In the genomic region with DNA sequence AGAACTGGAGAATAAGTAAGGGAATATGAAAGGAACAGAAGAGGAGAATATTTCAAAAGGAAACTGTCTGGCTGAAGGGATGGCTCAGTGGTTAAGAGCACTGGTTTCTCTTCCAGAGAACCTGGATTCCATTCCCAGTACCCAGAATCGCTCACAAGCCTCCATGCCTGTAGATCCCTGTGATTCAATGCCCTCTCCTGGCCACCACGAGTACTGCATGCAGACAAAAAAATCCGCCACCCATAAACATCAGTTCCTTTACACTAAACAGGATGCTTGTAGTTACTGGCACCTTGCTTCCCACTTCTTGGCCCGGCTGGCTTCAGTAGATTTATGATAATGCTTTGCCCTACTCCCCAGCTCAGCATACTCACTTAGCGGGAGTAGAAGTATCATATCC, we compare ENCODE assay signal across 9 mouse cellular contexts.
DNase-seq lines count a peak whose midpoint lies in the region; ATAC-seq and TF ChIP-seq lines count a peak whose summit lies in the region.
"Had no signal": no experiment of that assay in that cellular context is flagged by ENCODE, and none has a peak within 500 bp of the region (broad histone marks: within the 10 kb centered on the region; RNA-seq: fewer than 3 reads in every experiment).

No protein-coding gene starts in this region.

- no peak for TF ChIP-seq POLR2A in small intestine, adult 2 months (IDR thresholded peaks at IDR 0.05; ENCODE audit: low read depth, low read length)

- no peak overlapping the region for H3K27ac ChIP-seq in hindbrain, postnatal 0 days
- no peak overlapping the region for H3K27ac ChIP-seq in hindbrain, embryonic 13.5 days
- no peak overlapping the region for H3K27ac ChIP-seq in small intestine, adult 2 months (ENCODE audit: insufficient read depth, low read depth, low read length)
- H3K27ac ChIP-seq in forebrain, embryonic 13.5 days = no peak overlapping the region
- H3K27ac ChIP-seq: midbrain, embryonic 12.5 days had no signal

- no peak overlapping the region for H3K4me2 ChIP-seq in hindbrain, postnatal 0 days (ENCODE audit: low read depth, low read length)
- H3K4me2 ChIP-seq in hindbrain, embryonic 13.5 days = no peak overlapping the region
- no peak overlapping the region for H3K4me2 ChIP-seq in forebrain, embryonic 13.5 days
- H3K4me2 ChIP-seq: midbrain, embryonic 12.5 days had no signal

- no peaks in the 10 kb centered on the region for H3K9me3 ChIP-seq in hindbrain, postnatal 0 days (ENCODE audit: low read length)
- no peaks in the 10 kb centered on the region for H3K9me3 ChIP-seq in hindbrain, embryonic 13.5 days
- no peaks in the 10 kb centered on the region for H3K9me3 ChIP-seq in E14TG2a.4 (ENCODE audit: low read length)
- no peaks in the 10 kb centered on the region for H3K9me3 ChIP-seq in forebrain, embryonic 13.5 days (replicated peaks)
- H3K9me3 ChIP-seq: midbrain, embryonic 12.5 days had no signal

- H3K4me1 ChIP-seq in hindbrain, postnatal 0 days (ENCODE audit: insufficient read depth, low read length) = no peaks in the 10 kb centered on the region
- 0 out of 2 replicates have a peak, but pooled peaks cover 6% of the 10 kb centered on the region for H3K4me1 ChIP-seq in hindbrain, embryonic 13.5 days (replicated peaks)
- H3K4me1 ChIP-seq in E14TG2a.4 (replicated peaks; ENCODE audit: low read depth, low read length) = no peaks in the 10 kb centered on the region; the same call in 1 of the 2 replicates
- no peaks in the 10 kb centered on the region; the same call in 1 of the 2 replicates for H3K4me1 ChIP-seq in small intestine, adult 2 months (ENCODE audit: control insufficient read depth, insufficient read depth, insufficient read length, low read length)
- peaks cover 6% of the 10 kb centered on the region; the same call in 1 of the 2 replicates for H3K4me1 ChIP-seq in forebrain, embryonic 13.5 days

- no peak for DNase-seq in hindbrain, postnatal 0 days (ENCODE audit: low spot score)
- peak; percentile 32 for DNase-seq in adrenal gland, postnatal 25 days
- peak; percentile 58 to 65 for DNase-seq in kidney, postnatal 4 days
- no peak for DNase-seq in frontal cortex, postnatal 10 days (ENCODE audit: low spot score in 2 of 2)

- WGBS in hindbrain, postnatal 0 days = 40% methylated on average over 5 of the region's 5 CpGs
- 30% methylated on average over 5 of the region's 5 CpGs for WGBS in hindbrain, embryonic 13.5 days
- WGBS in small intestine, adult 2 months = 54% methylated on average over 5 of the region's 5 CpGs
- 37% methylated on average over 5 of the region's 5 CpGs for WGBS in forebrain, embryonic 13.5 days

- no peak for ATAC-seq in hindbrain, postnatal 0 days
- ATAC-seq in hindbrain, embryonic 13.5 days (ENCODE audit: low FRiP score) = no peak
- ATAC-seq in forebrain, embryonic 13.5 days = no peak

- H3K9ac ChIP-seq in hindbrain, postnatal 0 days (replicated peaks; ENCODE audit: low read length) = no peak overlapping the region
- no peak overlapping the region for H3K9ac ChIP-seq in hindbrain, embryonic 13.5 days
- H3K9ac ChIP-seq in forebrain, embryonic 13.5 days = no peak overlapping the region
- H3K9ac ChIP-seq: midbrain, embryonic 12.5 days had no signal

- H3K36me3 ChIP-seq in hindbrain, postnatal 0 days (ENCODE audit: insufficient read depth, low read length) = no peaks in the 10 kb centered on the region
- H3K36me3 ChIP-seq in hindbrain, embryonic 13.5 days = no peaks in the 10 kb centered on the region
- no peaks in the 10 kb centered on the region for H3K36me3 ChIP-seq in E14TG2a.4 (ENCODE audit: insufficient read depth, low read length)
- H3K36me3 ChIP-seq in small intestine, adult 2 months (ENCODE audit: control insufficient read depth, insufficient read depth, low read length) = no peaks in the 10 kb centered on the region
- H3K36me3 ChIP-seq in forebrain, embryonic 13.5 days (ENCODE audit: poor library complexity, severe bottlenecking) = no peaks in the 10 kb centered on the region
- H3K36me3 ChIP-seq: midbrain, embryonic 12.5 days had no signal

- peak; percentile 63 for TF ChIP-seq CTCF in hindbrain, postnatal 0 days (IDR thresholded peaks at IDR 0.05; ENCODE audit: low read depth)
- TF ChIP-seq CTCF in E14TG2a.4 (conservative IDR thresholded peaks at IDR 0.05; ENCODE audit: low read length) = peak; percentile 81
- TF ChIP-seq CTCF in small intestine, adult 2 months (IDR thresholded peaks at IDR 0.05; ENCODE audit: extremely low read depth, insufficient read length, insufficient replicate concordance, low read depth, low read length) = peak; percentile 71; the same call in 1 of the 2 replicates

- H3K4me3 ChIP-seq in hindbrain, postnatal 0 days (ENCODE audit: low read length) = no peak overlapping the region
- H3K4me3 ChIP-seq in hindbrain, embryonic 13.5 days = no peak overlapping the region
- no peak overlapping the region for H3K4me3 ChIP-seq in E14TG2a.4 (replicated peaks; ENCODE audit: low read length)
- no peak overlapping the region for H3K4me3 ChIP-seq in small intestine, adult 2 months (ENCODE audit: low read depth, low read length)
- no peak overlapping the region for H3K4me3 ChIP-seq in forebrain, embryonic 13.5 days
- H3K4me3 ChIP-seq: midbrain, embryonic 12.5 days had no signal

- H3K27me3 ChIP-seq in hindbrain, postnatal 0 days (ENCODE audit: insufficient read depth, low read length) = no peaks in the 10 kb centered on the region
- H3K27me3 ChIP-seq in hindbrain, embryonic 13.5 days = no peaks in the 10 kb centered on the region
- H3K27me3 ChIP-seq in E14TG2a.4 (ENCODE audit: insufficient read depth, low read length) = no peaks in the 10 kb centered on the region
- no peaks in the 10 kb centered on the region for H3K27me3 ChIP-seq in small intestine, adult 2 months (ENCODE audit: control insufficient read depth, insufficient read depth, low read length)
- H3K27me3 ChIP-seq in forebrain, embryonic 13.5 days = no peaks in the 10 kb centered on the region
- H3K27me3 ChIP-seq: midbrain, embryonic 12.5 days had no signal

Comparison
In these comparisons a context has a peak if more than half of its experiments do, and no peak if none do; other contexts are left out.
1. DNase-seq: peak in adrenal gland, postnatal 25 days (single experiment) and kidney, postnatal 4 days (2 of 2); none in hindbrain, postnatal 0 days (single experiment) and frontal cortex, postnatal 10 days (0 of 2).
2. Peak in every context shown above with its lines, with median percentiles within 50 percentile points of each other: CTCF ChIP-seq.